Mouse (Mus musculus) MEL (cell line): ENCODE data around the gene Plcb4. TPM values are rescaled to one million over a fixed set of nuclear protein-coding genes. Genes with fewer than 3 reads are reported as not detected.

Experiments used
- DNase-seq: peaks from one replicate; pipeline ENCODE4 v3.0.0; 2011; ENCODE audit warnings: low read depth, low spot score
- H3K27ac ChIP-seq: 2 replicates; pipeline ENCODE4 v1.5.1; 2012; ENCODE audit warnings: low read depth, mild to moderate bottlenecking, control low read depth, low read length, moderate library complexity; ENCODE audit not compliant: control insufficient read depth
- H3K27me3 ChIP-seq, 2 experiments: fragments of 150-350 bp in 1 of 2; sonication (generic) in 1 of 2; 2 replicates each; pipeline ENCODE4 v1.6.1; 2012; ENCODE audit warnings: low read length in 2 of 2, mild to moderate bottlenecking in 2 of 2, improper control_type of control experiment in 1 of 2, moderate library complexity in 1 of 2; ENCODE audit not compliant: insufficient read depth in 2 of 2, control insufficient read depth in 1 of 2
- H3K36me3 ChIP-seq, 2 experiments: 2 replicates each; pipeline ENCODE4 v1.6.1; 2012 to 2014; ENCODE audit warnings: low read length in 2 of 2, improper control_type of control experiment in 1 of 2, inconsistent platforms in 1 of 2, mild to moderate bottlenecking in 1 of 2; ENCODE audit not compliant: insufficient read depth in 2 of 2, control insufficient read depth in 1 of 2
- H3K4me1 ChIP-seq, 2 experiments: fragments of 150-350 bp in 1 of 2; sonication (generic) in 1 of 2; 2 replicates each; pipeline ENCODE4 v1.6.1; 2012; ENCODE audit warnings: low read length in 2 of 2, improper control_type of control experiment in 1 of 2, mild to moderate bottlenecking in 1 of 2; ENCODE audit not compliant: insufficient read depth in 2 of 2, control insufficient read depth in 1 of 2
- H3K4me3 ChIP-seq, 2 experiments: fragments of 150-350 bp in 1 of 2; sonication (generic) in 1 of 2; 2 replicates each; pipeline ENCODE4 v1.5.1; 2012; ENCODE audit warnings: low read depth in 2 of 2, low read length in 2 of 2, mild to moderate bottlenecking in 2 of 2, moderate library complexity in 2 of 2, control low read depth in 1 of 2, improper control_type of control experiment in 1 of 2; ENCODE audit not compliant: control insufficient read depth in 1 of 2, insufficient read depth in 1 of 2
- H3K79me2 ChIP-seq: 2 replicates; pipeline ENCODE4 v1.6.1; 2012; ENCODE audit warnings: mild to moderate bottlenecking, low read length, moderate library complexity; ENCODE audit not compliant: control insufficient read depth, poor library complexity, insufficient read depth
- H3K9ac ChIP-seq: 2 replicates; pipeline ENCODE4 v1.6.1; 2012; ENCODE audit warnings: low read depth, mild to moderate bottlenecking, control low read depth, low read length, moderate library complexity; ENCODE audit not compliant: control insufficient read depth, poor library complexity, severe bottlenecking
- H3K9me3 ChIP-seq: fragments of 150-350 bp; sonication (generic); replicated peaks from 2 replicates; pipeline ENCODE4 v1.6.1; 2012; ENCODE audit warnings: mild to moderate bottlenecking, low read length, improper control_type of control experiment, moderate library complexity; ENCODE audit not compliant: insufficient read depth
- BHLHE40 ChIP-seq: IDR thresholded peaks from 2 replicates; pipeline ENCODE4 v1.6.1; 2012; ENCODE audit warnings: low read depth, mild to moderate bottlenecking, inconsistent platforms, low read length, improper control_type of control experiment, borderline replicate concordance
- CTCF ChIP-seq, 3 experiments: IDR thresholded peaks in 2 of 3; conservative IDR thresholded peaks in 1 of 3; 2 replicates each; pipeline ENCODE4 v1.5.1; 2011 to 2012; ENCODE audit warnings: low read length in 3 of 3, low read depth in 2 of 3, mild to moderate bottlenecking in 2 of 3, improper control_type of control experiment in 1 of 3, inconsistent platforms in 1 of 3, mixed read lengths in 1 of 3, moderate library complexity in 1 of 3; ENCODE audit not compliant: control insufficient read depth in 1 of 3, insufficient read depth in 1 of 3, poor library complexity in 1 of 3, severe bottlenecking in 1 of 3
- E2F4 ChIP-seq: IDR thresholded peaks from 2 replicates; pipeline ENCODE4 v1.6.1; 2011; ENCODE audit warnings: low read depth, low read length, improper control_type of control experiment, borderline replicate concordance
- ELF1 ChIP-seq: IDR thresholded peaks from 2 replicates; pipeline ENCODE4 v1.6.1; 2014; ENCODE audit warnings: low read depth, mild to moderate bottlenecking, inconsistent platforms, low read length, improper control_type of control experiment, moderate library complexity
- EP300 ChIP-seq, 2 experiments: IDR thresholded peaks; 2 replicates each; pipeline ENCODE4 v1.6.1; 2011; ENCODE audit warnings: improper control_type of control experiment in 2 of 2, low read length in 2 of 2, low read depth in 1 of 2, mild to moderate bottlenecking in 1 of 2
- MYB ChIP-seq: IDR thresholded peaks from 2 replicates; pipeline ENCODE4 v1.6.1; 2011; ENCODE audit warnings: mild to moderate bottlenecking, low read depth, low read length, improper control_type of control experiment
- POLR2AphosphoS5 ChIP-seq: IDR thresholded peaks from 2 replicates; pipeline ENCODE4 v1.6.1; 2012; ENCODE audit warnings: low read depth, borderline replicate concordance, mild to moderate bottlenecking, inconsistent platforms, low read length, moderate library complexity, mixed read lengths
- RCOR1 ChIP-seq: IDR thresholded peaks from 2 replicates; pipeline ENCODE4 v1.6.1; 2012; ENCODE audit warnings: low read depth, mild to moderate bottlenecking, inconsistent platforms, low read length, improper control_type of control experiment
- USF2 ChIP-seq, 2 experiments: IDR thresholded peaks; 2 replicates each; pipeline ENCODE4 v1.6.1; 2011 to 2012; ENCODE audit warnings: improper control_type of control experiment in 2 of 2, low read length in 2 of 2, borderline replicate concordance in 1 of 2, inconsistent platforms in 1 of 2, low read depth in 1 of 2, mild to moderate bottlenecking in 1 of 2; ENCODE audit not compliant: insufficient read depth in 1 of 2
- ZC3H11A ChIP-seq: IDR thresholded peaks from 2 replicates; pipeline ENCODE4 v1.6.1; 2012; ENCODE audit warnings: low read depth, mild to moderate bottlenecking, inconsistent platforms, low read length, improper control_type of control experiment
- ZKSCAN1 ChIP-seq: IDR thresholded peaks from 2 replicates; pipeline ENCODE4 v1.6.1; 2012; ENCODE audit warnings: low read depth, mild to moderate bottlenecking, inconsistent platforms, low read length, improper control_type of control experiment, moderate library complexity
- polyA plus RNA-seq, 2 experiments: library from polyadenylated mRNA; stranded (reverse) in 1 of 2; unstranded in 1 of 2; fragments of >175 nt in 1 of 2; fragments of >200 nt in 1 of 2; gene quantifications; 2 replicates each; pipeline versions ENCODE4 v1.2.1 to v1.2.4; 2012; ENCODE audit warnings: low replicate concordance in 2 of 2, low read depth in 1 of 2; ENCODE audit not compliant: insufficient read length in 2 of 2, insufficient read depth in 1 of 2, missing spikeins in 1 of 2
- total RNA-seq: library from RNA; depleted of rRNA; stranded (reverse); fragments of 300-350 nt; gene quantifications from 2 replicates; pipeline ENCODE4 v1.2.3, GENCODE M21; 2012

The Plcb4 gene
- total and polyA plus RNA-seq, 3 experiments = not detected

DNA sequence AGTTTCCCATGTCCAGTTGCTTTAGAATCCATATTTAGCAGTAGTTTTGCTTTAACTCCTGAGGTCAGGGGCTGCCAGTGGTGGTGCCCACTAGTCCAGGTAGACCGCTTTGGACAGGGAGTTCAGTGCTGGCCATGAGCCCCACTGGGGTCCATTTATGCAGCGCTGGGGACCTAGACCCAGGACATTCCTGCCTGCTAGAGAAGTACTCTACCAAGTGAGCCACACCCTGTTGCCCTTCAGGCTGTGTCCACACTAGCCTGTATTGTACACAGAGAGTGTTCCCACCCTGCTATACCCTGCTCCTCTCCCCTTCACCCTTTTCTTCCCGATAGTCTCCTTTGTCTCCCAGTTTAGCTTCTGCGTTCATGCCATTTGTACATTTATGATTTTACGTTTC is 28.8 kb downstream of the Plcb4 start:
- Histone ChIP-seq H3K4me3 (no peak overlapping the region), H3K4me1 (peaks cover 2 to 9% of the 10 kb centered on the region in 2 experiments; a peak in 3 of 4 replicates), H3K9me3 (no peaks in the 10 kb centered on the region), H3K27ac (no peak overlapping the region), H3K27me3 (no peaks in the 10 kb centered on the region), H3K36me3 (peaks cover 0 to 8% of the 10 kb centered on the region in 2 experiments; a peak in 2 of 4 replicates), H3K9ac (no peak overlapping the region), H3K79me2 (no peaks in the 10 kb centered on the region)
- TF ChIP-seq POLR2AphosphoS5 = no peak
- TF ChIP-seq ZKSCAN1 = no peak
- TF ChIP-seq EP300 (IDR thresholded peaks at IDR 0.05; ENCODE audit: low read depth in 1 of 2, low read length in 2 of 2) = no peak
- TF ChIP-seq USF2 (IDR thresholded peaks at IDR 0.05; ENCODE audit: borderline replicate concordance in 1 of 2, insufficient read depth in 1 of 2, low read depth in 1 of 2, low read length in 2 of 2) = no peak
- no peak for TF ChIP-seq ZC3H11A
- TF ChIP-seq ELF1 = no peak
- no peak for TF ChIP-seq CTCF (IDR thresholded peaks at IDR 0.05 in 2 of 3, conservative IDR thresholded peaks at IDR 0.05 in 1 of 3; ENCODE audit: control insufficient read depth in 1 of 3, insufficient read depth in 1 of 3, low read depth in 2 of 3, low read length in 3 of 3, poor library complexity in 1 of 3, severe bottlenecking in 1 of 3)
- no peak for TF ChIP-seq E2F4
- no peak for TF ChIP-seq BHLHE40
- no peak for DNase-seq

DNA sequence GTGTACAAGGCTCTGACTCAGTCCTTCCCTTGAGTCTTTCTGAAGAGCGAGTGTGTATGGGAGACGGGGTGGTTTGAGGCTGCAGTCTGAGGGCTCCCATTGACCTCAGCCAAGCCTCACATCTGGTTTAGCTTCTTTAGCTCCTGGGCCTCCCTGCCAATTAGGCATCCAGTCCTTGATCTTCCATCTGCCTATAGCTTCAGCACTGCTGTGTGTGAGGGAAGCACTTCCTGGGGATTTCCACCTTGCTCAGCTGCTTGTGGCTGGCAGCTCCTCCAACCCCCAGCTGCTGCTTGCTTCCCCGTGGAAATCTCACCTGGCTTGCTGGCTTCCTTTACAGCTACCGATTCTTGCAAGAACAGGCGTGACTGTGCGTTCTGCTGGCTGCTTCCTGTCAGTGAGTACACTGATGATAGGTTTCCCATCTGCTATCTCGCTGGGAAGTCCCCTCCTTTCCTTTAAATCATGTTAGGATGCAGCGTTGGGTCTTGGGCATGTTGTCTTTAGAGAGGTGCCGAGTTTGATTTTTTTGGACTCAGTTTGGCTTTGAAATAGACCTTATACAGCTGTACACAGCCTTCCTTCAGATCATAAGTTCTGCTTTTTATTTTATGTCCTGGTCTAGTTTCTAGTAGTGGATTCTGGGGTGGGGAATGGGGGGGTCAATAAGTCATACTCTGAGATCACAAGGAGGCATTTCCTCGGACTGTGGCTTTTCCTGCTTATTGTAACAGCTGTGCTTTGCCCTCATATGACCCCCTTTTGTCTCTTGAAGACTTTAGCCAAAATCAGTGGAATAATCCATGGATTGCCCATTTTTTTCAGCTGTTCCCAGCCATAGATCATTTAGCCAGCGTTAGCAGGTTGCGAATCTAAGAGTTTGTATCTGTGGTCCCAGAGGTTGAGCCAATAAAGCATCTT is 34.0 kb downstream of the Plcb4 start:
- no peaks in the 10 kb centered on the region for H3K79me2 ChIP-seq
- H3K27me3 ChIP-seq = no peaks in the 10 kb centered on the region
- H3K4me3 ChIP-seq = no peak overlapping the region
- peaks cover 0 to 17% of the 10 kb centered on the region in 2 experiments; a peak in 2 of 4 replicates for H3K4me1 ChIP-seq
- no peak for TF ChIP-seq ELF1
- TF ChIP-seq RCOR1 = no peak
- no peak for TF ChIP-seq MYB
- H3K9ac ChIP-seq = no peak overlapping the region
- no peak for DNase-seq
- peaks cover 0 to 8% of the 10 kb centered on the region in 2 experiments; a peak in 2 of 4 replicates for H3K36me3 ChIP-seq
- H3K9me3 ChIP-seq = no peaks in the 10 kb centered on the region
- no peak overlapping the region for H3K27ac ChIP-seq
